Mouse (Mus musculus): ENCODE results near the gene Fbxo5.

DNA sequence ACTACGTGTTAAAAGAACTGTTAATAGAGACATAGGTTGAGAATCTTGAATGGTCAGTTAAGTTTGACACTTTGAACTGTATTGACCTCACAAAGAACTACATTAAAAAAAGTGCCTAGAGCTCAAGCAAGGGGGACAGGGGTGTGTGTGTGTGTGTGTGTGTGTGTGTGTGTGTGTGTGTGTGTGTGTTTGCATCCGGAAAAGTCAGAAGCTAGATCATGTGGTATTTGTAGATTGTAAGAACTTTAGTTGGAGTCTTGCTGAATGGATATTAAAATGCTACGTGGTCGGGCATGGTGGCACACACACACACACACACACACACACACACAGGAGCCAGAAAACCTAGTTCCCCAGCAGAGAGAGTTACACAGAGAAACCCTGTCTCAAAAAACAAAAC, 1.6 kb upstream of the Fbxo5 start:
- TF ChIP-seq CTCF (IDR thresholded peaks at IDR 0.05; ENCODE audit: control insufficient read depth, insufficient read depth, insufficient replicate concordance, low read depth, low read length) = no peak
- TF ChIP-seq POLR2A (IDR thresholded peaks at IDR 0.05; ENCODE audit: control insufficient read depth, low read depth, low read length) = no peak
